Mouse (Mus musculus): ENCODE data around the gene Ubqln5. TPM values are rescaled to one million over a fixed set of nuclear protein-coding genes. Genes with fewer than 3 reads are reported as not detected.

The Ubqln5 gene
- polyA plus RNA-seq (2014; fragmentation: Nextera tagmentation; extraction: Ambion mirVana), result not detected in 2 replicates

DNA sequence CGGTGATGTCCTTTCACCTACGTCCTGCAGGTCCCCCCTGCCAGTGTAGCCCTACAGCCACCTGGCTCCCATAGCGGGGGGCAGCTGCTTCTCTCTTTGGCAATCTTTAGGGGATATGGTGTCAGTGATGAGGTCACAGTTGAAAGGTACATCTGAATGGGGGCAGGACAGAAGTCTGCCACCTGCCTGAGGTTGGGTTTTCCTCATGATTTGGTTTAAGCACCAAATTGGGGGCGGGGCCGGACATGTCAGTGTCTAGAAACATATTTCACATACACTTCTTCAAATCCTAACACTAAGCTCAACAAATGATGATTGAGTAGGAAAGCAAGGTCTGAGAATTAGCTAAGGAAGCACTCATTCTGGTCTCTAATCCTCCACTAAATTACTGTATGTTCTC, at the start of gene Ubqln5:
Ubqln5 (minus strand) TSS at position 101 of the 400 bp plus-strand sequence.
- 94% methylated on average over 5 of the region's 5 CpGs for WGBS
- Histone ChIP-seq H3K27me3 (ENCODE audit: control insufficient read depth, insufficient read depth, low read length) (no peaks in the 10 kb centered on the region), H3K9me3 (ENCODE audit: control insufficient read depth, low read depth, low read length) (no peaks in the 10 kb centered on the region), H3K4me3 (ENCODE audit: low read depth, low read length) (no peak within 1 kb of the TSS), H3K4me1 (ENCODE audit: control insufficient read depth, insufficient read depth, low read length) (no peaks in the 10 kb centered on the region), H3K27ac (ENCODE audit: low read length) (no peak within 1 kb of the TSS), H3K36me3 (ENCODE audit: control insufficient read depth, insufficient read depth, low read length) (no peaks in the 10 kb centered on the region), H3K9ac (replicated peaks; ENCODE audit: low read depth, low read length) (no peak within 1 kb of the TSS), H3K4me2 (replicated peaks; ENCODE audit: low read depth, low read length) (no peak within 1 kb of the TSS)
- ATAC-seq (ENCODE audit: insufficient number of reproducible peaks, insufficient read depth, low FRiP score, low read depth), result no peak

DNA sequence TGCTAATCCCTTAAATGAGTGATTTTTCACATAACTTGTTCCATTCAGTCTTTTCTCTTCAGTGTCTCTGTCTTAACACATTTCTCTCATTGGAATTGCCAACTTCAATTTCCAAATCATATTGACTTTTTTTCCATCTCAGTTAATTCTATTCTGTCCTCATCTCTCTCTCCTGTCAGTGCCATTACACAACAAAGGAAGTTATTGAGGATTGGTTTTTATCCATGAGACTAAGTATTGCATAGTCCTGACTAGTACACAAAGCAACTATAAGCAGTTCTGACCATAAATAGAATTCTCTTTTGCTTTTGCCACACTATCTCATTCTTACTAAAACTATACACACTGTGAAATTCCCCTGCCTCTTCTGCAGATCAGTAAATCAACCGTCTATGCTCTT, 49.4 kb upstream of the Ubqln5 start:
- Histone ChIP-seq H3K9ac (replicated peaks; ENCODE audit: low read depth, low read length) (no peak overlapping the region), H3K27ac (ENCODE audit: low read length) (no peak overlapping the region), H3K4me3 (ENCODE audit: low read depth, low read length) (no peak overlapping the region), H3K4me2 (replicated peaks; ENCODE audit: low read depth, low read length) (no peak overlapping the region), H3K27me3 (ENCODE audit: control insufficient read depth, insufficient read depth, low read length) (no peaks in the 10 kb centered on the region), H3K4me1 (ENCODE audit: control insufficient read depth, insufficient read depth, low read length) (no peaks in the 10 kb centered on the region), H3K36me3 (ENCODE audit: control insufficient read depth, insufficient read depth, low read length) (no peaks in the 10 kb centered on the region), H3K9me3 (ENCODE audit: control insufficient read depth, low read depth, low read length) (no peaks in the 10 kb centered on the region)
- 88% methylated on average over 1 of the region's 1 CpGs for WGBS
- ATAC-seq (ENCODE audit: insufficient number of reproducible peaks, insufficient read depth, low FRiP score, low read depth), result no peak

DNA sequence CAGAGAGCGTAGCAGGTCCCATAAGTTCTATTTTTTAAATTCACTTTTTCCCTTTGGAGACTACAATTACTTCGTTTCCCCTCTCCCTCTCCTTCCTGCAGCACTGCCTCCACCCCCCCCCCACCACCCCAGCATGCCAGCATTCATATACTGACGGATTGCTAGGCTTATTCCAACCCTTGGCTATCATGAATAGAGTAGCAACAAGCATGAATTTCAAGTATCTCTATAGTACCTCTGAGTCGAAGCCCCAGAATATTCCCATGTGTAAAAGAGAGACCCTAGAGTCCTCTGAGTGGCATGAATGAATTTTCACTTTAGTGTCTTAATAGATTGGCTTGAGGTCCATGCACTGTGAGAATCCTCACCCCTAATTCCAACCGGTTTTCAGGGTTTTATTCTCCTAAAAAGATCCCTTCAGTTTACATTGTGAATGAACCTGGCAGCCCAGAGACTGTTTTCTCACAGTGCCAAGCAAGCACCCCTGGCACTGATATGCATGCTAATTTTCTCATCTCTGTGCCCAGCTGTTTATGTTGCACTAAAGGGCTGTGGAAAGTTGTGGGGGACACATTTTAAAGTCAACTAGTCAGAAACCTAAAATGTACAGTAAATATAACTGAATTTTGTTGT, 48.9 kb upstream of the Ubqln5 start:
- no peak for ATAC-seq (ENCODE audit: insufficient number of reproducible peaks, insufficient read depth, low FRiP score, low read depth)
- H3K4me2 ChIP-seq (replicated peaks; ENCODE audit: low read depth, low read length), result no peak overlapping the region
- 74% methylated on average over 5 of the region's 5 CpGs for WGBS

DNA sequence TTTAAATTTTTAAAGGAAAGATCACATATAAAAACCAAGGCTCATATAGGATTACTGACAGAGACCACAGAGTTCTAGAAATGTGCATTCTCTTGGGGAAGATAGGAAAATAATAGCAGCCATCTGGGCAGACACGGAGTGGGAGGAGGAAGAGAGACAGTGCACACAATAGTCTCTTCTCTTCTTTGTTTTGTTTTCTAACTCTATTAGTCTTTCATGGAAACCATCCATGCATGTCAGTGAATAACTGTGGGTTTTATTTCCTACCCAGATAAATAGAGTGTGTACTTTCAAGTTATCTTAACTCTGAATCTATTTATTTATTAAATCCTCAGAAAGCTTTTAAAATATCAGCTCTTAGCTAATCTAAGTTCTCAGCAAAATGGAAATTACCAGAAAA, 45.5 kb upstream of the Ubqln5 start:
- no peaks in the 10 kb centered on the region for H3K9me3 ChIP-seq (ENCODE audit: control insufficient read depth, low read depth, low read length)
- no peaks in the 10 kb centered on the region for H3K27me3 ChIP-seq (ENCODE audit: control insufficient read depth, insufficient read depth, low read length)
- H3K4me1 ChIP-seq (ENCODE audit: control insufficient read depth, insufficient read depth, low read length), result no peaks in the 10 kb centered on the region
- 85% methylated on average over 1 of the region's 1 CpGs for WGBS
- no peak for ATAC-seq (ENCODE audit: insufficient number of reproducible peaks, insufficient read depth, low FRiP score, low read depth)
- H3K4me3 ChIP-seq (ENCODE audit: low read depth, low read length), result no peak overlapping the region
- H3K27ac ChIP-seq (ENCODE audit: low read length), result no peak overlapping the region
- H3K36me3 ChIP-seq (ENCODE audit: control insufficient read depth, insufficient read depth, low read length), result no peaks in the 10 kb centered on the region
- H3K4me2 ChIP-seq (replicated peaks; ENCODE audit: low read depth, low read length), result no peak overlapping the region
- H3K9ac ChIP-seq (replicated peaks; ENCODE audit: low read depth, low read length), result no peak overlapping the region

More for the DNA sequence above, 48.9 kb upstream of the Ubqln5 start:
- Histone ChIP-seq H3K4me3 (ENCODE audit: low read depth, low read length) (no peak overlapping the region), H3K9me3 (ENCODE audit: control insufficient read depth, low read depth, low read length) (no peaks in the 10 kb centered on the region), H3K27me3 (ENCODE audit: control insufficient read depth, insufficient read depth, low read length) (no peaks in the 10 kb centered on the region), H3K4me1 (ENCODE audit: control insufficient read depth, insufficient read depth, low read length) (no peaks in the 10 kb centered on the region), H3K27ac (ENCODE audit: low read length) (no peak overlapping the region), H3K36me3 (ENCODE audit: control insufficient read depth, insufficient read depth, low read length) (no peaks in the 10 kb centered on the region), H3K9ac (replicated peaks; ENCODE audit: low read depth, low read length) (no peak overlapping the region)

DNA sequence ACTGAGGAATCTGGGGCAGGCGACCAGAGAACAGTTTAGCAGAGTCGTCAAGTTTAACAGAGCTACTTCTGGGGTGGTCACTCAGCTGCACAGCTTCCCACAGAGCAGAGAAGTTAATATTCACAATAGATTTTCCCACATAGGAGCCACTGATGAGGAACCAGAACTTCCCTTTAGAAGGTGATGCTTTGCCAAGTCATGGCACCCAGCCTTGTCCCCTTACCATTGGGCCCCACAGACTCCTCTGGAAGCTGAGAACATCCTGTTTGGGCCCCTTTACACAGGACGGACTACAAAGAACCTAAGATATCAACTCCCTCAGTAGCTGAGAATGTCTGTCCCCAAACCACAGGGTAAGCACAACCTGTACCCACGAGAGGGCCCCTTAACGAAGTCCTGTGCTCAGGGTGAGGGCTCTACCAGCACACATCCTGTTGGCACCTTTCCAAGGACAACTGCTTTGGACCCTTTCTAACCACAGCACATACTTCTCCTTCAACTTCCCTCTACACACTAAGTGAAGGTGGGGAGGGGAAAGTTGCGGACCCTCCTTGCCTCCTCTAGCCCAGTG, 40.1 kb upstream of the Ubqln5 start:
- Histone ChIP-seq H3K4me3 (ENCODE audit: low read depth, low read length) (no peak overlapping the region), H3K27ac (ENCODE audit: low read length) (no peak overlapping the region), H3K36me3 (ENCODE audit: control insufficient read depth, insufficient read depth, low read length) (no peaks in the 10 kb centered on the region), H3K4me1 (ENCODE audit: control insufficient read depth, insufficient read depth, low read length) (no peaks in the 10 kb centered on the region), H3K9ac (replicated peaks; ENCODE audit: low read depth, low read length) (no peak overlapping the region), H3K4me2 (replicated peaks; ENCODE audit: low read depth, low read length) (no peak overlapping the region), H3K9me3 (ENCODE audit: control insufficient read depth, low read depth, low read length) (no peaks in the 10 kb centered on the region), H3K27me3 (ENCODE audit: control insufficient read depth, insufficient read depth, low read length) (no peaks in the 10 kb centered on the region)
- WGBS, result 69% methylated on average over 6 of the region's 6 CpGs
- ATAC-seq (ENCODE audit: insufficient number of reproducible peaks, insufficient read depth, low FRiP score, low read depth), result no peak

DNA sequence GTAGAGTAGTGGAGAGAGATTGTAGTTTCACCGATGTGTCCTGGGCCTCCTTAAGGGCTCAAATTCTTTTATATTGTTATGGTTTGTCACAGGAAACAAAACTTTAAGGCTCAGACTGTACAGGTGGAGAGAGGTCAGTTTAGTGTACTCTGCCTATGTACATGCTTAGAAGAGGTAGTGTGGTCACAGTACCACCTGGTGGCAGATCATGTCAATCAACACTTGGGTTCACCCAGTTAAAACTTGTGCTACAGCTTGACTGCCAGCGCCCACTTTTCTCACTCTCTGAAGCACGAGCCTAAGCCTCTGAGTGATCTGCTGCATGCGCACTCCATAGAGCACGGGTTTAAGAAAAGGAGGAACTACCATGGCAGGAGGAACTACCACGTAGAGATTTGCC, 37.5 kb upstream of the Ubqln5 start:
- no peak overlapping the region for H3K27ac ChIP-seq (ENCODE audit: low read length)
- H3K9me3 ChIP-seq (ENCODE audit: control insufficient read depth, low read depth, low read length), result no peaks in the 10 kb centered on the region
- no peak overlapping the region for H3K4me2 ChIP-seq (replicated peaks; ENCODE audit: low read depth, low read length)
- no peak overlapping the region for H3K4me3 ChIP-seq (ENCODE audit: low read depth, low read length)
- no peaks in the 10 kb centered on the region for H3K27me3 ChIP-seq (ENCODE audit: control insufficient read depth, insufficient read depth, low read length)
- no peaks in the 10 kb centered on the region for H3K4me1 ChIP-seq (ENCODE audit: control insufficient read depth, insufficient read depth, low read length)
- WGBS, result 80% methylated on average over 6 of the region's 6 CpGs
- no peak overlapping the region for H3K9ac ChIP-seq (replicated peaks; ENCODE audit: low read depth, low read length)
- no peaks in the 10 kb centered on the region for H3K36me3 ChIP-seq (ENCODE audit: control insufficient read depth, insufficient read depth, low read length)
- no peak for ATAC-seq (ENCODE audit: insufficient number of reproducible peaks, insufficient read depth, low FRiP score, low read depth)

DNA sequence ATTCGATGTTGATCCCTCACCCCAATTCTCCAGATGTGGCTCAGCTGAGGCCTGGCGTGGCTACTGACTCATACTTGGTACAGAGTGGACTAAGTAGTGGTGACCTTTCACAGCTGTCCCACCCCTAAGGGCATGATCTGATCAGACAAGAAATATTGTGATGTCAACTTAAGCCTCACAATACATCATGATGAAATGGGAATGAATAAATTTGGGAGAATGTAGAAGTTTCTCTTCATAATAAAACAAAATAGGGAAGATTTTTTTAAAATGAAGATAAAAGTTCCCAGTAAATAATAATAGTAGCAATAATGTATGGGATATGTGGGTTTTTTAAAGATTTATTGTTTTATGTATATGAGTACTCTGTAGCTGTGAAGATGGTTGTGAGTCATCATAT, 20.8 kb upstream of the Ubqln5 start, which contains the start of gene Ubqlnl:
Ubqlnl (minus strand) TSS at position 101 of the 400 bp plus-strand sequence.
- Histone ChIP-seq H3K27me3 (ENCODE audit: control insufficient read depth, insufficient read depth, low read length) (no peaks in the 10 kb centered on the region), H3K9ac (replicated peaks; ENCODE audit: low read depth, low read length) (no peak within 1 kb of the TSS), H3K27ac (ENCODE audit: low read length) (no peak within 1 kb of the TSS), H3K4me1 (ENCODE audit: control insufficient read depth, insufficient read depth, low read length) (no peaks in the 10 kb centered on the region), H3K4me2 (replicated peaks; ENCODE audit: low read depth, low read length) (no peak within 1 kb of the TSS), H3K9me3 (ENCODE audit: control insufficient read depth, low read depth, low read length) (no peaks in the 10 kb centered on the region), H3K4me3 (ENCODE audit: low read depth, low read length) (no peak within 1 kb of the TSS), H3K36me3 (ENCODE audit: control insufficient read depth, insufficient read depth, low read length) (no peaks in the 10 kb centered on the region)
- 84% methylated on average over 2 of the region's 2 CpGs for WGBS
- no peak for ATAC-seq (ENCODE audit: insufficient number of reproducible peaks, insufficient read depth, low FRiP score, low read depth)

DNA sequence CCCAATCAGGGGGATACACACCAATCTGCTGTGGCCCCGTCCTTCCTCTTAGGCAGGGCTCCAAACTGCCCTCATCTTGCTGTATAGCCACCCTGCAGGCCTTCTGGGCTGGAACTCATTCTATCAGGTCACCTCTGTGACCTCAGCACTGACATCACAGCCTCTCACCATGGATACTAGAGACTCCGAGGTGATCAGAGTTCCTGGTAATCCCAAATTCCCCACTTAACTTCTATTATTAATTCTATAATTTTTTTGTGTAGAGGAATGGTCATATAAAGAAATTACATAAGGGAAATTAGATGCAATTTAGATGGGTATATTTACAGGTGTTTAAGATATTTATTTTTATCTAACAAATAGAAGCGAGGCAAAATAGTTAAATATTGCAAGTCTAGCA, 13.6 kb upstream of the Ubqln5 start, which contains the start of gene Ubqln3:
Ubqln3 (minus strand) TSS at position 101 of the 400 bp plus-strand sequence.
- Histone ChIP-seq H3K9me3 (ENCODE audit: control insufficient read depth, low read depth, low read length) (no peaks in the 10 kb centered on the region), H3K27me3 (ENCODE audit: control insufficient read depth, insufficient read depth, low read length) (no peaks in the 10 kb centered on the region), H3K4me3 (ENCODE audit: low read depth, low read length) (no peak within 1 kb of the TSS), H3K36me3 (ENCODE audit: control insufficient read depth, insufficient read depth, low read length) (no peaks in the 10 kb centered on the region), H3K4me2 (replicated peaks; ENCODE audit: low read depth, low read length) (no peak within 1 kb of the TSS), H3K9ac (replicated peaks; ENCODE audit: low read depth, low read length) (no peak within 1 kb of the TSS), H3K27ac (ENCODE audit: low read length) (no peak within 1 kb of the TSS), H3K4me1 (ENCODE audit: control insufficient read depth, insufficient read depth, low read length) (no peaks in the 10 kb centered on the region)
- WGBS, result 77% methylated on average over 3 of the region's 3 CpGs
- no peak for ATAC-seq (ENCODE audit: insufficient number of reproducible peaks, insufficient read depth, low FRiP score, low read depth)

DNA sequence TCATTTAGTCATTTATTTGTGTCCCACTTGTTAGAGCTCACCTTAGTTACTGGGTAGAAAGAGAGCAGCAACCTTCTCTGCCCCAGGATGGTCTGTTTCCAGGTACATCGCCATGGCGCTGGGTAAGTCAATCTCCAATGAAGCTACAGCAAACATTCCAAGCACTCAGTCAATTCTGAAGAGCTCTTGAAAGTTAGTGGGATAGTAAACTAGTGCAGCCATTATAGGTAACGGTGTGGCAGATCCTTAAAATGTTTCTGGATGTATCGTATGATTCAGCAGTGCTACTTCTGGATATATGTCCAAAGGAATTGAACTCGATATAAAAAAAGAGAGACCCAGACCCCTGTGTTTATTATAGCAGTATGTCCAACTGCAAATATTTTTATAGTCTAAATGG, 7.7 kb upstream of the Ubqln5 start, which contains the start of gene Olfr643:
Olfr643 (minus strand) TSS at position 101 of the 400 bp plus-strand sequence.
- H3K9me3 ChIP-seq (ENCODE audit: control insufficient read depth, low read depth, low read length), result no peaks in the 10 kb centered on the region
- H3K4me1 ChIP-seq (ENCODE audit: control insufficient read depth, insufficient read depth, low read length), result no peaks in the 10 kb centered on the region
- no peak for ATAC-seq (ENCODE audit: insufficient number of reproducible peaks, insufficient read depth, low FRiP score, low read depth)
- no peak within 1 kb of the TSS for H3K4me2 ChIP-seq (replicated peaks; ENCODE audit: low read depth, low read length)
- no peaks in the 10 kb centered on the region for H3K36me3 ChIP-seq (ENCODE audit: control insufficient read depth, insufficient read depth, low read length)
- no peaks in the 10 kb centered on the region for H3K27me3 ChIP-seq (ENCODE audit: control insufficient read depth, insufficient read depth, low read length)
- WGBS, result 79% methylated on average over 5 of the region's 5 CpGs
- H3K4me3 ChIP-seq (ENCODE audit: low read depth, low read length), result no peak within 1 kb of the TSS
- no peak within 1 kb of the TSS for H3K9ac ChIP-seq (replicated peaks; ENCODE audit: low read depth, low read length)
- H3K27ac ChIP-seq (ENCODE audit: low read length), result no peak within 1 kb of the TSS
